ENCODE assay signal across 12 mouse cellular contexts in genomic region chr14:121938256-121939191, GRCm38 (mm10). TPM values are rescaled to one million over a fixed set of nuclear protein-coding genes. Genes with fewer than 3 reads are reported as not detected.
A peak's percentile ranks its signal among the peaks of the same experiment; 100 is the strongest.
DNase-seq lines count a peak whose midpoint lies in the region; ATAC-seq lines count a peak whose summit lies in the region.
"Had no signal": no experiment of that assay in that cellular context is flagged by ENCODE, and none has a peak within 500 bp of the region (broad histone marks: within the 10 kb centered on the region; RNA-seq: fewer than 3 reads in every experiment).

No protein-coding gene starts in this region.

- no peak for DNase-seq in heart, postnatal 25 days (ENCODE audit: low spot score)
- peak; percentile 83 to 85 for DNase-seq in B cell, adult 2 months
- no peak for DNase-seq in layer of hippocampus, adult 18-20 months (ENCODE audit: low spot score in 2 of 2)
- DNase-seq in layer of hippocampus, adult 9-11 months = no peak
- no peak for DNase-seq in urinary bladder, postnatal 36 days (ENCODE audit: low spot score in 2 of 2)

- H3K36me3 ChIP-seq in heart, embryonic 16.5 days (ENCODE audit: control insufficient read depth, insufficient read depth) = peaks cover 7% of the 10 kb centered on the region; the same call in 1 of the 2 replicates
- H3K36me3 ChIP-seq in megakaryocyte, embryonic 14.5 days (replicated peaks; ENCODE audit: low read length) = peaks cover 32% of the 10 kb centered on the region

- H3K4me2 ChIP-seq in heart, embryonic 16.5 days (ENCODE audit: low read depth, low read length) = no peak overlapping the region
- H3K4me2 ChIP-seq: midbrain, embryonic 12.5 days; stomach, embryonic 15.5 days had no signal

- 72% methylated on average over 11 of the region's 11 CpGs for WGBS in heart, embryonic 16.5 days

- H3K27ac ChIP-seq in heart, embryonic 16.5 days (ENCODE audit: low read length) = peak overlapping the region; percentile 37; the same call in 1 of the 2 replicates
- H3K27ac ChIP-seq in brown adipose tissue, adult 24 weeks (replicated peaks; ENCODE audit: low read depth, low read length) = peak overlapping the region; percentile 63
- H3K27ac ChIP-seq: midbrain, embryonic 12.5 days; stomach, embryonic 15.5 days had no signal

- peaks cover 14% of the 10 kb centered on the region for H3K9me3 ChIP-seq in heart, embryonic 16.5 days (replicated peaks; ENCODE audit: control insufficient read depth, low read length)
- peaks cover 14% of the 10 kb centered on the region for H3K9me3 ChIP-seq in megakaryocyte, embryonic 14.5 days
- H3K9me3 ChIP-seq: stomach, embryonic 15.5 days had no signal

- H3K4me3 ChIP-seq in heart, embryonic 16.5 days (ENCODE audit: low read length) = no peak overlapping the region
- H3K4me3 ChIP-seq in brown adipose tissue, adult 24 weeks (ENCODE audit: insufficient read depth, low read depth, low read length) = no peak overlapping the region
- peak overlapping the region; percentile 53 for H3K4me3 ChIP-seq in megakaryocyte, embryonic 14.5 days (replicated peaks)
- H3K4me3 ChIP-seq: midbrain, embryonic 12.5 days; stomach, embryonic 15.5 days had no signal

- intact Hi-C loops in heart, postnatal 25 days (cut with DNase I) = no loop called here

- no peak overlapping the region for H3K9ac ChIP-seq in heart, embryonic 16.5 days (ENCODE audit: low read length)
- H3K9ac ChIP-seq: midbrain, embryonic 12.5 days; stomach, embryonic 15.5 days had no signal

- H3K27me3 ChIP-seq in heart, embryonic 16.5 days (ENCODE audit: control insufficient read depth, insufficient read depth, low read length) = no peaks in the 10 kb centered on the region
- H3K27me3 ChIP-seq in megakaryocyte, embryonic 14.5 days (replicated peaks) = peaks cover 2% of the 10 kb centered on the region
- H3K27me3 ChIP-seq: midbrain, embryonic 12.5 days; stomach, embryonic 15.5 days had no signal

- peaks cover 13% of the 10 kb centered on the region for H3K4me1 ChIP-seq in heart, embryonic 16.5 days (ENCODE audit: control insufficient read depth, insufficient read depth, low read length)
- H3K4me1 ChIP-seq in brown adipose tissue, adult 24 weeks (ENCODE audit: control insufficient read depth, insufficient read depth, insufficient read length, low read length) = peaks cover 3% of the 10 kb centered on the region; the same call in 1 of the 2 replicates
- peaks cover 30% of the 10 kb centered on the region for H3K4me1 ChIP-seq in megakaryocyte, embryonic 14.5 days
- H3K4me1 ChIP-seq: midbrain, embryonic 12.5 days; stomach, embryonic 15.5 days had no signal

- no peak; the same call in 1 of the 2 replicates for ATAC-seq in heart, embryonic 16.5 days (replicated peaks; ENCODE audit: extremely low read depth, insufficient read depth, low FRiP score)
- ATAC-seq: intestine, embryonic 16.5 days had no signal

RNA-seq across cellular contexts. Expression of gene Gpr18, which starts 22.9 kb away (rescaled TPM):
- 0.22 and 1.00 TPM in 2 replicates for polyA plus RNA-seq in heart, embryonic 16.5 days (2015; fragmentation: Nextera tagmentation; extraction: Ambion mirVana)
- total RNA-seq in heart, postnatal 25 days (2021) = under 1 TPM; 0.28 to 0.29 TPM
- polyA plus RNA-seq in brown adipose tissue, adult 24 weeks (2012; ENCODE audit: insufficient read depth, insufficient read length, missing spikeins) = not detected in 2 replicates
- polyA plus RNA-seq in megakaryocyte, embryonic 14.5 days (2012; ENCODE audit: insufficient read depth, low replicate concordance) = 0.06 TPM in 1 of 2 replicates, not detected in the other
- not detected for total RNA-seq in layer of hippocampus, adult 18-20 months (2021)
- total RNA-seq: left cerebral cortex, postnatal 36 days had no signal

RNA-seq across cellular contexts. Expression of gene Gpr183, which starts 26.5 kb away (rescaled TPM):
- polyA plus RNA-seq in heart, embryonic 16.5 days (2015; fragmentation: Nextera tagmentation; extraction: Ambion mirVana) = 2.4 and 3.6 TPM in 2 replicates
- 1 to 10 TPM; 1.4 to 1.6 TPM for total RNA-seq in heart, postnatal 25 days (2021)
- polyA plus RNA-seq in brown adipose tissue, adult 24 weeks (2012; ENCODE audit: insufficient read depth, insufficient read length, missing spikeins) = 1.3 TPM in 2 replicates
- 0.89 TPM in 1 of 2 replicates, not detected in the other for polyA plus RNA-seq in megakaryocyte, embryonic 14.5 days (2012; ENCODE audit: insufficient read depth, low replicate concordance)
- under 1 TPM; 0.58 to 0.92 TPM for total RNA-seq in layer of hippocampus, adult 18-20 months (2021)

Comparison
In these comparisons a context has a peak if more than half of its experiments do, and no peak if none do; other contexts are left out.
1. DNase-seq: peak in B cell, adult 2 months (2 of 2); none in heart, postnatal 25 days (single experiment), layer of hippocampus, adult 18-20 months (0 of 2), layer of hippocampus, adult 9-11 months (single experiment) and urinary bladder, postnatal 36 days (0 of 2).